Mouse (Mus musculus) lung, embryonic 16.5 days (tissue): ENCODE data around the gene Gmnc. TPM values are rescaled to one million over a fixed set of nuclear protein-coding genes. Genes with fewer than 3 reads are reported as not detected.

Experiments
- ATAC-seq: fragments of 200-750 bp; cut with Nextera tagmentation; 2 replicates; pipeline ENCODE4 v1.8.0; 2017; ENCODE audit warnings: low read depth, mild to moderate bottlenecking, moderate library complexity
- H3K27ac ChIP-seq: fragments of 300-500 bp; sonication (generic); 2 replicates; pipeline ENCODE4 v1.5.1; 2014; ENCODE audit warnings: mild to moderate bottlenecking, control low read depth, low read length
- H3K27me3 ChIP-seq: fragments of 300-500 bp; sonication (generic); 2 replicates; pipeline ENCODE4 v1.6.1; 2014; ENCODE audit warnings: low read depth, low read length, mixed read lengths; ENCODE audit not compliant: control insufficient read depth, insufficient read depth
- H3K36me3 ChIP-seq: fragments of 300-500 bp; sonication (generic); 2 replicates; pipeline ENCODE4 v1.6.1; 2014; ENCODE audit warnings: low read length; ENCODE audit not compliant: control insufficient read depth, insufficient read depth
- H3K4me1 ChIP-seq: fragments of 300-500 bp; sonication (generic); replicated peaks from 2 replicates; pipeline ENCODE4 v1.6.1; 2014; ENCODE audit warnings: low read length, mixed read lengths; ENCODE audit not compliant: control insufficient read depth, insufficient read depth
- H3K4me2 ChIP-seq: fragments of 300-500 bp; sonication (generic); 2 replicates; pipeline ENCODE4 v1.6.1; 2014; ENCODE audit warnings: low read depth, low read length, control low read depth
- H3K4me3 ChIP-seq: fragments of 300-500 bp; sonication (generic); 2 replicates; pipeline ENCODE4 v1.5.1; 2014; ENCODE audit warnings: mild to moderate bottlenecking, low read length, control low read depth
- H3K9ac ChIP-seq: fragments of 300-500 bp; sonication (generic); 2 replicates; pipeline ENCODE4 v1.6.1; 2014; ENCODE audit warnings: low read length, control low read depth
- H3K9me3 ChIP-seq: fragments of 300-500 bp; sonication (generic); 2 replicates; pipeline ENCODE4 v1.6.1; 2016; ENCODE audit warnings: low read length; ENCODE audit not compliant: control insufficient read depth
- WGBS: fragments of 180-500 bp; shearing (Covaris S2); extraction: QIAGEN DNeasy Blood & Tissue Kit; methylation state at CpG from one replicate; pipeline ENCODE4 v1.1.7; 2014; 5-methylcytosine and 5-hydroxymethylcytosine counted together
- polyA plus RNA-seq: library from polyadenylated mRNA; unstranded; fragments of >200 nt; fragmentation: Nextera tagmentation; extraction: Ambion mirVana; gene quantifications from 2 replicates; pipeline ENCODE4 v1.2.1, GENCODE M21; 2015

Gmnc gene
- polyA plus RNA-seq, 1 experiment from 2014 or later: 0.41 TPM

GRCm38 (mm10) chr16:26876885-26877284, 114.6 kb downstream of the Gmnc start:
- Histone ChIP-seq H3K4me2 (no peak overlapping the region), H3K4me1 (no peaks in the 10 kb centered on the region), H3K4me3 (no peak overlapping the region), H3K9me3 (no peaks in the 10 kb centered on the region), H3K36me3 (no peaks in the 10 kb centered on the region), H3K9ac (no peak overlapping the region), H3K27ac (no peak overlapping the region), H3K27me3 (no peaks in the 10 kb centered on the region)
- 44% methylated on average over 3 of the region's 3 CpGs for WGBS
- no peak for ATAC-seq
